Mouse (Mus musculus): ENCODE measurements at regions not wholly inside any gene's neighbourhood (a gene's known extent, or its start where the extent isn't known, plus 50 kb on each side); places are given as distances from the start of the nearest gene placed in this dataset.

DNA sequence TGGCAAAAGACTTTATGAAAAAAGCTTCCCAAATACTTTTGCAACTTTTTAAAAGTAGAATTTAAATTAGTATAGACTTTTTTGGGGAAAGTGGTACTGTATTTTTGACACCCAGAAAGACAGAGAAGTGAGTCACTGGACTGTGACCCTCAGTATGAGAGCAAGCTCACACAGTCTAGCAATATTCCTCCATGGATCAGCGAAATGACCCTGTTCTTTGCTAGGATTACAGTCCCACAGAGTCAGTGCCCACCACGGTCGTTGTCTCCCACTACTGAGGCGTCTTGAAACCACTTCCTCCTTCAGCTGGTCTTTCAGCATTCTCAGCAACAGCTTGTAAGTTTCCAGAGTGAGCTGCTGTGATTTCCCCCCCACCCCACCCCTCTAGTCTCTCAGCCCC, 124.5 kb downstream of the Gm19410 start:
- no peak for TF ChIP-seq GATA1 (IDR thresholded peaks at IDR 0.05; ENCODE audit: borderline replicate concordance, low read length)
- TF ChIP-seq FLI1 (IDR thresholded peaks at IDR 0.05; ENCODE audit: low read length) = no peak
